Mouse (Mus musculus) right cerebral cortex, adult 2 months (tissue): ENCODE measurements around the gene Comt.

Source experiments
- DNase-seq, 2 experiments: peaks; one replicate each; pipeline ENCODE4 v3.0.0; 2021 to 2022; ENCODE audit warnings: low spot score in 2 of 2

Gene Comt

DNA sequence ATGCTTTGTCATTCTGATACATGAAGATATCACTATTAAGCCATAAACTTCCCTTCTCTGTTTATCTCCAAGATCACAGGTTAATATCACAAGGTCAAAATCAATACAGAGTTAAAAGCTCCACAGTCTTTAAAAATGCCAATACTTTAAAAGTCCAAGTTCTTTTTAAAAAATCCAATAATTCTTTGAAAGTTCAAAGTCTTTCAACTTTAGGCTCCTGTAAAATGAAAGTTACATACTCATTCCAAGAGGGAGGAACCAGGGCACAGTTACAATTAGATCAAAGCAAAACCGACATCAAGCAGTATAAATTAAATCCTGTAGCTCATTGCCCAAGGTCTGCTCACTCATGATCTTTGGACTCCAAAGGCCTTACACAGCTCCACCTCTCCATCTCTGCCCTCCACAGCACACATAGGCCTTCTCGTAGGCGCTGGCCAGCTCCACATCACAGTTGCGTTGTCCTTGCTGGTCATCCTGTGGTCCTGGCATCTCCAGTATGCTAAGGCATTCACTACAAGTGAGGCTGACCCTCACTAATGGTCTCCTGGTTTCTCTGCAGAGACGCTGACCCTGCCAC lies 6.8 kb upstream of the Comt start:
- DNase-seq, result no peak

DNA sequence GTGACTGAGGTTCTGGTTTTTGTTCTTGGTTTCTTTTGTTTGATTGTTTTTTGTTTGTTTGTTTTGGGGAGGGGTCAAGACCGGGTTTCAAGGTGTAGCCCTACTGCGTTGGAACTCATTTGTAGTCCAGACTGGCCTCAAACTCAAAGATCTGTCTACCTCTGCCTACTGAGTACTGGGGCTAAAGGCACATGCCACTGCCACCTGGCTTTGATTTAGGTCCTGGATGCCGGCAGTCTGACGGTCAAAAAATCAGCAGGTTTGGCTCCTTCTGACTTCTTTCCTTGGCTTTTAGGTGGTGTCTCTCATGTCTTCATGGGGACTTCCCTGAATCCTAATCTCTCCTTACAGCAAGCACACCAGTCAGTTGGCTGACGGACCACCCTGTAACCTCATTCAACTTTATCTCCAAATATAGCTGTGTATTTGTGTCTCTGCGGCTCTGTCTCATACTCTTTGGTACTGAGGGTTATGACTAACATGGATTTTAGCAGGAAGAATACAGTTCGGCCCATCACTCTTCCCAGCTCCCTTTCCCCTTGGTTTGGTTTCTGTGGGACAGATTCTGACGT lies 4.1 kb upstream of the Comt start:
- no peak for DNase-seq

DNA sequence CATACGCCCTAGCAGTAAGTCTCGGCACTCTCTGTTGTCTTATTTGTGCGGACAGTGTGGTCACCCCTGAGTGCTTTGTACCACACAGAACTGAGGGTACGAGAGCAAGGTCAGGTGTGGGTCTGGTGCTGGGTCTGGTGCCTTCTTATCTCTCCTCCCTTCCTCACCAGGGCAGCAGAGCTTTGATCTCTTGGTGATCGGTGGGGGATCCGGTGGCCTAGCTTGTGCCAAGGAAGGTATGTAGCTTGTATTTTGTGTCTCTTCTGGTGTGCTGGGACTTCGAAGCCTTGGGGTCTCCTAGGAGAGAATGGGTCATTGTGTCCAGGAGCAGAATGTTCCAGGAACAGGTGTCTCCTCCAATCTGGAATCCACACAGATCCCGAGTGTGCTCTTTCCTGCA lies 3.0 kb upstream of the Comt start:
- DNase-seq, result no peak

DNA sequence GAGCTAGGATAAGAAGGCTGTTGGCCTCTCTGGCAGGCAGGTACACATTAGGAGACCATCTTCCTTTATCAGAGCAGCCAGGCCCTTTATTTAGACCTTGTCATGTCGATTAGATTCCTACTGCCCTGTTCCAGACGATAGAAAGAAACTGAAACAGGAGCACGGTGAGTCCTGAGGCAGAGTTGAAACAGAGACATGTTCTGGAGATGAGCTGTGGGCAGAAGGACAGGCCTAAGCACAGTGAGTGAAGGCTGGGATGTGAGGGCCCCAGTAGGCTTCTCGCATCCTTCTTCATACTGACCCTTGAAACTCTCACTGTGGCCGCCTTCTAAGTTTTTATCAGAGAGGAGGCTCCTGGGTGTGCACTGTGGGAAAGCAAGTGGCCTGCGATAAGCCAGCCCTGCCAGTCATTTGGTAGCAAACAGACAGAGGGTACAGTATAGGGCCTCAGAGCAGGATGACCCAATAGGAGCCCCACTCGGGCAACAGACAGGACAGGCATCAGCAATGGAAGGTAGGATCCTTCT lies 1.9 kb upstream of the Comt start:
- DNase-seq, result no peak

DNA sequence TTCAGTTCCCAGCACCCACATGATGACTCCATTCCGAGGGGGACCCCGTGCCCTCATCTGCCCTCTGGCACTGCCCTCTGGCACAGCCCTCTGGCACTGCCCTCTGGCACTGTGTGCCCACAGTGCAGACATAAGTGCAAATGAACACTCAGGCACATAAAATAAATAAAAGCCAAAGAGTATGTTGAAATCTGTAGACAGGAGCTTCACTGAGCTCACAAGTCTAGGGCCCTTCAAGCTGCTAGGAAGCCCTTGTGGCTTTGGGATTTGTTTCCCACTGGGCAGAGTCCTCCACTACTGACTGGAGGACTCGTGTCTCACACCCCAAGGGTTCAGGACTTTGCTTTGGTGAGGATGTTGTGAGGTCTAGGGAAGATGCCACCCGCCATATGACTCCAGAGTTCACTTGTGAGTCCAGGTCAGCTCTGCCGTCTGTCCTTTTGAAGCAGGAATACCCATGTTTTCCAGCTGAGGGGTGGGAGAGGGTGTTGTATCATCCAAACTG lies 1.4 kb upstream of the Comt start:
- DNase-seq, result no peak

DNA sequence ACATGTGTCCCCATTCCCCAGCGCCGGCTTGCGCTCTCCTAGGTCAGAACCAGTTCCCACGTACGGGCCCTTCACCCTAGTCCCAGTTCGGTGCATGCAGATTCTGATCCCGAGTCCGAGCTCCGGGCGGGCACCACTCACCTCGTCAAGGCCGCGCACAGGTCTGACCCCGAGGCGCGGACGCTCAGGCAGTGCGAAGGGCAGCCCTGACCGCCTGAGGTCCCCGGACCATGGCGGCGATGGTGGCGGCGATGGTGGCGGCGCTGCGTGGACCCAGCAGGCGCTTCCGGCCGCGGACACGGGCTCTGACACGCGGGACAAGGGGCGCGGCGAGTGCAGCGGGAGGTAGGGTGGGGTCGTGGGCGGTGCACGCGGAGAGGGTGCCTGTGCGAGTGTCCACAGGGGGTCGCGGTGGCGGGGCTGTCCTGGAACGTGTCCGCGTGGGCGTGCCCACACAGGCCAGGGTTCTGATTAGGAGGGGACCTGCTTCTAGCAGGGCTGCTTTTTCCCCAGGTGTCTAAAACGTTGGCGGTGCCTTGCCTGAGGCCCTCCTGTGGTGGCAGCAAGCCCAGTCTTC lies 349 bp downstream of the Comt start, which contains the start of gene Txnrd2:
Txnrd2 (plus strand) TSS at position 170 of the 577 bp plus-strand sequence.
- DNase-seq, result peak; percentile 74 to 81

DNA sequence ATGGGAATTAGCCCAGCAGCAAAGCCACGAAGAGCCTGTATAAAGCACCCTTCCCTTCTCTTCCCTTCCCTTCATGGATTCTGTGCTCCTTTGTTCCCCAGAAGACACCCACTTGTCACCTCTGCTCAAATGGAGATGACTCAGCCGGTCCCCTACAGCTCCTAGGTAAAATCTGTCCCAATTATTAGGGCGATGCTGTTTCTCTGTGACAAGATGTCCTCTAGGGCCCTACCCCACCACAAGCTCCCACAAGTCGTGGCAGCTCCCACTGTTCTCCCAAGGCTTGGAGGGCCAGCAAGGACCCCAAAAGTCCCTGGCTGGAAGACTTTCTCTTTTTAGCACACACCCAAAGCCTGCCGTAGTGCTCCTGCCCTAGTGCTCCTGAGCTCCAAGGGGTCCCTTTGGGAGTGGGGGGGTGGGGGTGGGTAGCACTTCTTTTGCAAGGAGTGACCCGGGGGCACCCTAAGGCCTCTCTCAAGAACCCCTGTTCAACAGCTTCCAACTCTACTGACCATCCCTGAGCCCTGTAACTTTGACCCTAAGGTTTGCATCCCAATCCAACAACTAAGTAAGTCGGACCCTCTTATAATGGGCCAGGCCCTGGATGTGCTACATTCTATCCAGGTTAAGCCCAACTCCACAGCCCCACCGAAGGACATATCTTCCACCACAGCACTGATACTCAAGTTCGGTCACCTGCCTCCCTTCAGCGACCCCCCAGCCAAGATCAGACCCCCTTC lies 1.0 kb downstream of the Comt start:
- no peak for DNase-seq

DNA sequence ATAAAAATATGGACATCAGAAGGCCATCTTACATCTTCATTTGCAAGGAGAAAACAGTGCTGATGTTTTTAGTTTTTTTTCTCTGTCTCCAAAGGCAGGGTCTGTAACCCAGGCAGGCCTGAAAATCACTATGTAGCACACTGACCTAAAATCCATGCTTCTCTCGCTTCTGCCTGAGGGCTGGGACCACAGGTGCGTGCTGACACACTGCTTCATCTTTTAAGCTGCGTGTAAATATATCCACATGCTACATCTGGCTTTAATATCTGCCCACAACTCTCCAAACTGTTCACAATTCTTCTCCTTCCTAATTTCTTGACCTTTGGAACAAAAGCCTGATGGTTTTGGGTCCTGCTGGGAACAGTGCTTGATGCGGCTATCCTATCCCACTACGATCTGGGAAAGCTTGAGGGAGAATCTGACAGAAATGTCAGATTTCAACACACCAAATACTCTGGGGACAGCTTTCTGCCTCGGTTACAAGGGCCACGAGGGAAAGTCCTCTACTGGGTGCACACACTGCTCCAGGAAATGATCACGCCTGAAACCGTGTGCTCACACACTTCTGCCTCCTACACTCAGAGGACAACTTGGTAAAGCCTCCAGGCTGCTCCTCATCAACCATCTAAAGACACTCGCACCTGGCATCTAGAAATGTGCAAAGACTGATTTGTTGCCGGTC lies 2.1 kb downstream of the Comt start:
- DNase-seq, result no peak

DNA sequence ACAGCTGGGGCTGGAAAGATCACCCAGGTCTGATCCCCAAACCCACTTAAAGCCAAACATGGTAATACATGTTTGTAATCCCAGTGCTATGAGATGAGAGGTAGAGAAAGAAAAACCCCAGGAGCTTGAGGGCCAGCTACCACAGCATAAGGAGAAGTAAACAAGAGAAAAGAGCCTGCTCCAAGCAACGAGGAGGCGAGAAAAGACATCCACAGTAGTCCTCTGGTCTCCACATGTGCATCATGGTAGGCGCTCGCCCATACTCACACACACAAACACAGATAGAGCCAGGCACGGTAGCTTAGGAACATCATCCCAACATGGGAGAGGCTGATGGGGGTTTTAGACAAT lies 2.8 kb downstream of the Comt start:
- DNase-seq, result no peak

DNA sequence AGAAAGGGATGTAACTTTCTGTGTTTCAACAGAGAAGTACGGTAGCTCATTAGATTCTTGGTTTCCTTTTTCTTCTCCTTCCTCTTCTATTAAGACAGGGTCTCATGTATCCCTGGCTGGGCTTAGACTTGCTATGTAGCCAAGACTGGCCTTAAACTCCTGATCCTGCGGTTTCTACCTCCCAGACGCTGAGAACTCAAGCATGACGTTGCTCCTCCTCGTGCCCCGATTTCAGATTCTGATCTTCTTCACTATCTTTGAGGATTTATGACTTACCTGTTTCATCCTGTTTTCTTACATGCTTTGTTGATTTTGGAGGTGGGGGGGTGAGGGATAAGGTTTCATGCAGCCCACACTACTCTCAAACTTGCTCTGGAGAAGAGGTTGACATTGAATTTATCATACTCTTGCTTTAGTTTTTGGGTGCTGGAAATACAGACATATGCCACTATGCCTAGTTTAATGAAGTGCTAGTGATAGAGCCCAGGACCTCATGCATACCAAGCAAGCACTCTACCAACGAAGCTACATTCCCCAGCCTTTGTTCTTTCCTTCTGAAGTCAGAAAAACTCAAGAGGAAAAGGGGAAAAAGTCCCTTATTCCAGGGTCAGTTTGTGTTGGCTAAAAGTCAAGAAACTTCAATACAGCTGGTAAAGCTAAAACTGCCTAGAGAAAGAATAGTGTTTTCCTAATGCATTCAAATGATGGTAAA lies 3.3 kb downstream of the Comt start:
- DNase-seq, result no peak

DNA sequence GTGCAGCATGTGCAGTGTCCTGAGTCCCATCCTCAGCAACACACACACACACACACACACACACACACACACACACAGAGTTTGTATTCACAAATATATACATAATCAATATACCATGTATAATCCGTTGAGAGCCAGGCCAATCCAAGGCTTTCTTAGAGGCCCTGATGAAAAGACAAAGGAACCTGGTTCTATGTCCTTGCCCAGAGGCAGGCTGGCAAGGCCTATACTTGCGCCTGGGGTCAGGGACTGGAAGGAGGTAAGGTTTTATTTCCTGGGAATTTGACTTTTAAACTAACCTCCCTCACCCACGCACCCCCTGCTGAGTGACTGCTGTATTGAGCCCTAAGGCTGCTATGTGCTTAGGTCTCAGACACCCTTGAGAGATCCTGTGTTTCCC lies 6.1 kb downstream of the Comt start:
- DNase-seq, result no peak

DNA sequence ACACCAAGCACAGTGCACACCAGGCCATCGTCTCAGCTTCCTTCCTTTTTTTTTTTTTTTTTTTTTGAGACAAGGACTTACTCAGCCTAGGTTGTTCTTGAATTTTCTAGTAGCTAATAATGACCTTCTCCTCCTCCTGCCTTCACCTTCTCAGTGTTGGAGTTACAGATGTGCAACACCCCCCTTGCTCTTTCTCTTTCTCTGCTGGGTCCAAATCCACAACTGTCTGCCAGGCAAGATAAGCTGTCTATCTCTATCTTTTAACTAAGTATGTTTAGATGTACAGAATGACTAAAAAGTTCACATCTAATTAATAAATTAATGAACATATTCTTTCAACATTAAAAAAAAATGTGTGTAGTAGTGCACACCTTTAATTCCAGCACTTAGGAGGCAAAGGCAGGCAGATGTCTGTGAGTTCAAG lies 7.0 kb downstream of the Comt start:
- DNase-seq, result no peak

DNA sequence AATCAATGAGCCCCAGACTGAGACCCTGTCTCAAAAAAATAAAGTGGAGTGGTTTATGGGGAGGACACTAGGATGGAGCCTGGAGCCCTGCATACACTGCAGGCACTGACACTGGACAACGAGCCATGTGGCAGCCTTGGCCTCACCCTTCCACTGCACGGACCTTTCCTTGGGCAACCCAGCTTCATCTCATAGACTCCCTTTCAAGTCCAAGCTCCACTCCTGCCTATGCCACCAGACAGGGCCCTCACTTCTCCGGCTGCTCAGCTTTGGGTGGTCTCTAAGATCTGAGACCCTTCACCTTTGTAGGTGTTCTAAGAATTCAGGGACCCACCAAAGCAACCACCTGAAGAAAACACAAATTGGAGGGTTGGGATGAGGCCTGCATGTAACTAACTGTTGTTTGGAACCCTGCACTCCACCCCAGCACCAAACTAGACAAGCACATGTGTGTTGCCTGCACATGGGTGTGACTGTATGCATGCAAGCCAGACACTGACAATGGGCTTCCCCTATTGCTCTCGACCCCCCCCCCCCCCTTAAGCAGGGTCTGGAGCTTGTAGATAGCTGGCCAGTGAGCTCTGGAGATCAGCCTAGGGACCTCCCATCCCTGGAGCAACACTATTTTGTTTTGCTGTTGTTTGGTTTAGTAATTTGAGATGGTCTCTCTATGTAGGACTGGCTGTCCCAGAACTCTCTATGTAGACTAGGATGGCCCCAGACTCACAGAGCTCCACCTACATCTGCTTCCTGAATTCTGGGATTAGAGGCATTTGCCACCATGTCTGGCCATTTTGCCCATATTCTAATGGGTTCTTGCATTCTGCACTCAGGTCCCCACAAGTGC lies 7.7 kb downstream of the Comt start:
- no peak for DNase-seq

DNA sequence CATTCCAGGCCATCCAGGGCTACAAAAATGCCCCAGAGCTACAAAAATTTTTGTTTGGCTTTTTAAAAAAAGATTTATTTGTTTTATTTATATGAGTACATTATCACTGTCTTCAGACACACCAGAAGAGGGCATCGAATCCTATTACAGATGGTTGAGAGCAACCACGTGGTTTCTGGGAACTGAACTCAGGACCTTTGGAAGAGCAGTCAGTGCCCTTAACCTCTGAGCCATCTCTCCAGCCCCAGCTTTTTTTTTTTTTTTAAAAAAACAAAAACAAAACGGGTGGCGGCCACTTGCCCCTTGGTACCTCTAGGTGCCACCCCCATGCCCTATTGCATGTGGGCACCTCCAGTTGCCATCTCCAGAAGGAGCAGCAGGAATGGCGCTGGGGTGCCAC lies 9.2 kb downstream of the Comt start:
- no peak for DNase-seq

DNA sequence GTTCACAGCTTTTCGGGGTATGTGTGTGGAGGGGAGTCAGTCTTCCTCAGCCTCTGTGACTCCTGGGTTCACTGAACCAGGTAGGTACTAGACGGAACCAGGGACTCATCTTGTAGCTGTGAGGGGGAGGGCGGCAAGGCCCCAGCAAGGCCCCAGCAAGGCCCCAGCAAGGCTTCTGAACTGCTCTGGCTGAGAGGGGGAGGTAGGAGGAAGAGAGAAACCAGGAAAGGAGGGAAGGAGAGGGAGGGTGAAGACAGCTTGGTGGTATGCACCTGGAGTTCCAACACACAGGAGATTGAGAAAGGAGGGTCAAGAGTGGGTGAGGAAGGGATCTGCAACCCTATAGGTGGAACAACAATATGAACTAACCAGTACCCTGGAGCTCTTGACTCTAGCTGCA lies 9.8 kb downstream of the Comt start:
- no peak for DNase-seq

DNA sequence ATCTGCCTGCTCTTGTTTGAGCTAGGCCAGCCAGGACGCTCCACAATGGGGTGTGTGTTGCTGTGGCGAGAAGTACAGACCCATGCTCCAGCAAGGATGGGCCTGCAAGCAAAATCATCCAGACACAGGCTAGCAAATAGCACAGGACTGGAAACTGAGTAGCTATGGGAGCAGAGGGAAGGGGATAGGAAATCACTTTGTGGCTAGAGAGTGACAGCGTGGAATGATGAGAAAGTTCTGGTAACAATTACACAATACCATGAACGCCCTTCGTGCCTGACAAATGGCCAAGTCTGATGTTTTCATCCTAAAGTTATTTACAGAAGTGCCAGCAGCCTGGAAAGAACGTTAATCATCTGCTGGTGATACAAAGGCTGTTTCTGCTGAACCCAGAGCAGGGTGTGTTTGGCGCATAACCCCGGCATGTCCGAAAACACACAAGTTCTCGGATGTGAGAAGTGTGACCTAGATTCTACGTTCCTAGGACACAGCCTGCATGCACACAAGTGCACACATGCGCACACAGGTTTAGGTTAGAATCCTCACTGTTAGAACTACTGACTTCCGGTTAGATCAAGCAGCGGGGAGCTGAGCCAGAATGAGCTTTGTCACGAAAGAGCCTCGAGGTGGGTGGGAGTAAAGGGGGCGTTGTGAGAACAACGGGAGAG lies 10.4 kb downstream of the Comt start:
- DNase-seq, result peak; percentile 77 to 80

DNA sequence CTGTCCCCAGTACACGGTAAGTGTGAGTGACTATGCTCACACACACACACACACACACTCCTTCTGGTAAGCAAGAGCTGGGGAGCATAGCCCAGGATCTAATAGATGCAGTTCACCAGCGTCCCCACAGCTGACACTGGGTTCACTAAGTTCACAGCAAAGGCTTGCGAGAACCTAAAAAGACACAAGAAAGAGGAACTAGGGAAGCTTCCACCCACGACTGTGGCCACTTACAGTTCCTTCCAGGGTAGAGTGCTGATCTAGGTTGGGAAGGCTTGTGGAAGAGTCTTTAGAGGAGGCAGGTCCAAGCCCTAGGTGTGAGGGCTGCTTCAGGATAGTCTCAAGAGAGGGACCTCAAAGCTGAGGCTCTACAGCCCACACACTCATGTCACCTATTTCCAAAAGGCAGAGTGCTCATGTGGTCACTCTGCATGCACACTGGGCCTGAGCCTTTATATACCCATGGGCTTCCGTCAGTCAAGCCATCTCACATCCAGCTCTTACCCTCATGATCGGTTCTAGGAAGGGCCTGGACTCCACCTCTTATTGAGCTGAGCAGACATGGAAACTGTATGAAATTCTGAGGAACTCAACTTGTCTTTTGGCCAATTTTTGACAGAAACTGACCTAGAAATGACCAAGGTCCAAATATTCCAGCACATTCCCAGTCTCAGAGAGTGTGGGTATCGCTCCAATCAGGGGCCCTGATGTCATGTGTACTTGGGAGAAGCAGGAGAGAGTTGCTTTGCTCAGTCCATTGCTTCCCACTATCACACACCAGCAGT lies 13.4 kb downstream of the Comt start:
- no peak for DNase-seq

DNA sequence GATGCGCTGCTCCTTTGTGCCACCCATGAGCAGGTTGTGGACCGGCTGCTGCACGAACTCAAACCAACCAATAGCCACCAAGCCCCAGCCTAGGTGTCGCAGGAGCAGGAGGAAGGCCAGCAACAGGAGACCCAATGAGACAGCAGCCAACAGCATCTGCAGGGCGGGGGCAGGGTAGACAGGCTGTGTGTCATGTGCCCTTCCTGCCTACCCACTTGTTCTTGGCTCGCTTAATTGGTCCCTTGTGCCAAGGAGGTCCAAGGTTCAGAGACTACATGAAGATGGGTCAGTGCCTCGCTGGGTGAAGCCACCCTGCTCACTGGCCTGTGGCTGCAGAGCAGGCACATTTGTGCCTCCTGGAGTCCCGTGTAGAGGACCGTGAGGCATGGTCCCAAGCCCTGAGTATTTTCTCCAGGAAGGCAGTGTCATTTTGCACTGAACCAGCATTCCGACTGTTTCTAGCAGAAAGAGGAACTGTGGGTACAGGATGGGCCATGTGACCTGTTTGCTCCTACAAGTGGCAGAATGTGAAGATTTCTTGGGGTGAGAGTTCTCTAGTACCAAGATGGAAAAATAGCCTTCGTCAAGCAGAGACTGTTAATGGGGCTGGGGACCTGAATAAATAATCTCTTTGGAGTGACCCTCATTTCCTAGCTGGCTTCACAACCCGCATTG lies 14.7 kb downstream of the Comt start:
- peak in 1 of 2 experiments; percentile 46 for DNase-seq
